Mouse (Mus musculus): Measurements from ENCODE around the gene P4hb.

DNA sequence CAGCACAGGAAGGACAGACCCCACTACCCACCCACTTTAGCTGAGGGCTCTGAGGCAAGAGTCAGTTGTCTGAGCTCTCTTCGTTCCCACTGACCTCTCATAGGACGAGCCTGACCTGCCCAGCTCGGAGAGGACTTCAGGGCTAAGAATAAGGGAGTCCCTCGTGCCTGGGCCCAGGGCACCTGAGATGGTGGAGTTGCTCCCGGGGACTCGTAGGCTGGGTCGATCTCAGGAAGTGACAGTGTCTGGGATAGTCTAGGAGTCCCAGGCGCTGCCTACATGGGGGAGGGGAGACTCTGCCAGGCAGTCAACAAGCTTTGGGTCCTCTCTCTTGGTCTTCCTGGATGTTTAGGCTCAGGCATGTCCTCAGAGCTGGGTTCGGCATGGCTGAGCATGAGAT, 52.6 kb downstream of the P4hb start:
- TF ChIP-seq POLR2A (IDR thresholded peaks at IDR 0.05; ENCODE audit: low read depth, low read length) = no peak
- TF ChIP-seq CTCF (IDR thresholded peaks at IDR 0.05; ENCODE audit: borderline replicate concordance, insufficient read depth, low read length) = no peak
